Mouse (Mus musculus) ES-Bruce4 (cell line): ENCODE measurements around the gene Ptpdc1.

ENCODE experiments used
- CTCF ChIP-seq: IDR thresholded peaks from one replicate; pipeline ENCODE4 v1.8.1; 2011; ENCODE audit warnings: low read depth, low read length
- EP300 ChIP-seq: IDR thresholded peaks from 2 replicates; pipeline ENCODE4 v1.6.1; 2011; ENCODE audit warnings: low read depth, low read length; ENCODE audit not compliant: insufficient read depth
- POLR2A ChIP-seq: IDR thresholded peaks from one replicate; pipeline ENCODE4 v1.8.1; 2011; ENCODE audit warnings: low read length; ENCODE audit not compliant: insufficient read depth

- TF ChIP-seq POLR2A (no peak), CTCF (no peak), EP300 (no peak)
Observed at GRCm38 (mm10) chr13:48660741-48661140, 35.3 kb upstream of the Ptpdc1 start.
